Mouse (Mus musculus) induced T-regulatory cell, adult 2 months (primary cell): ENCODE measurements around the gene Pard3.
A peak's percentile ranks its signal among the peaks of the same experiment; 100 is the strongest.
"Not testable (repeated sequence)": the region's sequence is repeated elsewhere in the genome, so short reads cannot be mapped to it uniquely, and the experiment has no call there.

Experiments
- DNase-seq: peaks from one replicate; pipeline ENCODE4 v3.0.0-alpha.2; 2012; ENCODE audit warnings: low read depth

Pard3 gene

DNA sequence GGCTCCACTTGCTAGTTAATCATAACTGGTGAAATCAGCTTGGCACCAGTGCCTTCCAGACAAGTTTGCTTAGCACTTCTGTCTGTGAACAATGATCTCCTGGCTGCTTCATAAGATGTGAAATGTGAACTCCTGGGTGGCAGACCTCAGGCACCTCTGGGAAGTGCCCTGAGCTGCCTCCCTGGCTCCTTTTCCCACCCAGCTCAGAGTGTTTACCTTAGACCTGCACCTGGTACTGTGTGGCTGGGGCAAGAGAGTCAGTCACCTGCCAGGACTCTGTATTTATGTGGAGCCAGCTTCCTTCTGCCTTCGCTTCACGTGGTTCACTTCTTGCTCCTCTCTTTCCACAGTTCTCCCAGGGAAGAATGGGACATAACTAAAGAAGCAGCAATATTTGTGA lies 77.3 kb downstream of the Pard3 start:
- DNase-seq = no peak

DNA sequence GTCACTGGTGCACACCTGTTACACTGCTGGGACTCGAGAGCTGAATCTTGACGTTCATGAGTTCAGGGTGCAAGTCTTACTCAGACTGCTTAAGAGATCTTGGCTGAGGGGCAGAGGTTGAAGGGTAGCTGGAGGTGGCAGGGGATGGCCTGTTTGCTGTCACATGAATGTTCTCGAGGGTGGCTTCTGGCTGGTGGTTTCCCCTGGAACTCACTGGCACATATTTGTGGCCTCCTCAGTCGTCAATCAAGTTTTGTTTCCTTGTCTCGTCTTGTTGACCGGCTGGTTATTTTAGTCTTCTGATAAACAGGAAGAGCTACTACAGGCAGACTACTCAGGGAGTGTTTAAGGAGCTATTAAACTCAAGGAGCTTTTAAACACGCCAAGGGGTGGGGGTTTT lies 79.9 kb downstream of the Pard3 start:
- no peak for DNase-seq

DNA sequence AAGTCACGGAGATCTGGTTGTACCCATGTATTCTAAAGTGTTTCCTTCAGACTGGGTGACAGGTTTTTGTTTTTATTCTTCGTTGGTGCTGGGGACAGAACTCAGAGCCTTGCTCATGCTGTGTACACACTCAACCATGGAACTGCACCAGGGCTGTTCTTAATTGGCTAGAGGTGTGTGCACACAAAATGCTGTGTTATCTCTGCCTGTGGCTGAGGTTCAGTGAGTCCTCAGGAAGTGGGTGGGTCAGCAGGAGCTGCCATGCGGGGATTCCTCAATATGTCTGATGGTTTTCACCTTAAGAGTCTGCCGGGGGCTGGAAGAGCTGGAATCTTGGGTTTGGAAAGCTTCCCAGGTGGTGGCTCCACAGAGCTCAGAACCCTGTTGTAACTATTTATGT lies 80.9 kb downstream of the Pard3 start:
- DNase-seq = no peak

DNA sequence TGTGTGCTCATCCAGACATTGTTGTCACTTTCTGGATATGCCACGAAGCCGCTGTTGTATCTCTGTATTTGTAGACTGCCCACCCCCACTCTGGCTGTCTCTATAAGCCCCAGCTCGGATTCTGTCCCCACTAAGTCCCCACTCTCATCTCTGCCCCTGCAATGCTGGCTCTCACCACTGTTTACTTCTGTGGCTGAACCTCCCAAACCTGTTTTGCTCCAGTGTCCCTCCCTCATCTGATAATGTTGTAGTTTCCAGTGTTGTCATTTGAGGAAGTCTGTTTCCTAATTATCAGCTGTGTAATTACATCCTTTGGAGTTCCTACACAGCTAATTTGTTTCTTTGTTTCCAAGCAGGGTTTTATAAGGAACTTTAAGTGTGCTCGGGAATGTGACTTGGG lies 81.4 kb downstream of the Pard3 start:
- no peak for DNase-seq

DNA sequence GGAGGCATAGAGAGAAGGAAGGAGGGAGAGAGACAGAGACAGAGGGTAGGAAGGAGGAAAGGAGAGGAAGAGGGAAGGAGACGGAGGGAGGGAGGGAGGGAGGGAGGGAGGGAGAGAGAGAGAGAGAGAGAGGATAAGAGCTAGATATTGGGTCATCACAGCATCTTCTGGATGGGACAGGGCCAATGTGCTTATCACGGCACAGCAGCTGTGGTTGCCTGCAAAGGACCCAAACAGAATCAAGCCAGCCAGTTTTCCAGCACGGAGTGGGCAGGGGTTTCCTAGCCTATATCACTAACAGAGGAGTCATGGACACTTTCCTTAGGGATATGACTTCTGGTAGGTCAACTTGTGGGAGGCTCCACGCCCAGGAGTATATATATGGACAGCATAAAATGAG lies 82.4 kb downstream of the Pard3 start:
- DNase-seq = no peak

DNA sequence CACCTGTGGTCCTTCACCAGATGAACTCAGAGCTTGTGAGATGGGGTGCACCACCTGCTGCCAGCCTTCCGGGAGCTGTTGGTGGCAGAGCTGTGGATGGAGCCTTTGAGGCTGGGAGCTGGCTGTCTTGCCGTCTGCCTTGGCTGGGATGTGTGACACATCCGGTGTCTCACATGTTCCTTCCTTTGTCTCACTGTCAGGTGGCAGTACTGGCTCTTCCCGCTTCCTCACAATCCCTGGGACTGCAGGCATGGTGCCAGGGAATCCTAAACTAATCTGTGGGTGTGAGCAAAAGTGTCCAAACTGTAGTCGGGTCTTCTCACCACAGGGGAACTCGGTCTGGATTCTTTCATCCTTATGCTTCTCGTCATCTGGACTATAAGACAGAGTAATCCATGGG lies 85.1 kb downstream of the Pard3 start:
- no peak for DNase-seq

DNA sequence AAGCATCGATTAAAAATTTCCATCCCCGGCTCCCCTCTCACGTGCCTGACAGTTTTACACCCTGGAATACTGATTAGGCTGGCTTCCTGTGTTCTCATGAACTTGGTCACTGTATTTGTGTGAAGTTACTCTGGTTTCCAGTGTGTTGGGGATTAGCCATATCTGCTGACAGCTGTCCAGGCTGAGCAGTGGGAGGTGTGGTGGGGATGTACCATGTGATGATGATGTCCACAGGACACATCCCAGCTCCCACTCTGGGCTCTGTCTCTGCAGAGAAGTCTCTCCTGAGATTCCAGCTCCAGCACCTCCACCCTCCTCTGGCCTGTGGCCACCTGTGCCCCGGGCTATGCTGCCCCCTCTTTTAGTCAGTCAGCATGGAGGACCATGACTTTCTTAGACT lies 87.0 kb downstream of the Pard3 start:
- DNase-seq = no peak

DNA sequence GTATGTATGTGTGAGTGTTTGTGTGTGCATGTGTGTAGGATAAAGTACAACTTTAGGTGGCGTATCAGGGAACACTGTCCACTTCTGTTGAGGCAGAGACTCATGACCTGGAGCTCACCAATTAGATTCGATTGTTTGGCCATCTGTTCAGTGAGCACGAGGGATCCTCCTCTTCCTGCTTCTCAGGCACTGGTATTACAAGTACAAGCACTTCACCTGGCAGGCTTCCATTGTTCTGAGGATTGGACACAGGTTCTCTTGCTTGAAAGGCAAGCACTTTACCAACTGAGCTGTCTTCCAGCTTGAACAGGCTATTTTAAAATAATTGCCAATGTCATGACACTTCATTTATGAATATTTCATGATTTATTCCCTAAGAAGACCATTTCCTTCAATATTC lies 88.0 kb downstream of the Pard3 start:
- no peak for DNase-seq

DNA sequence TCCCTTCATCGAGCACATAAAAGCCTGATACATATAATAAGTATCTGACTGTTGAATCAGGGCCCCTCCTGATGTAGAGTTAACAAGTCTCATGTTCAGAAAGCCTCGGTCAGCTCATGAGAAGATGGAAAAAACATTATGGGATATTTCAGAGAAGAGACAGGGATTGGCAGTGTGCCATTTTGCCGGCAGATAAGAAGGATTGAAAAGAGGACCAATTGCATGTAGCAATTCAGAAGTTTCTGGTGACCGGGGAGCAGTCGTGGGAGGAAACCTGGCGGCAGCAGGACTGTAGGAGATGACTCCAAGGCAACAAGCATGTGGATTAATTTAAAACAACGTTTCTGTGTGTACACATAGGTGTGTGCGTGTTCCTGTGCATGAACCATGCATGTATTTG lies 93.4 kb downstream of the Pard3 start:
- no peak for DNase-seq

DNA sequence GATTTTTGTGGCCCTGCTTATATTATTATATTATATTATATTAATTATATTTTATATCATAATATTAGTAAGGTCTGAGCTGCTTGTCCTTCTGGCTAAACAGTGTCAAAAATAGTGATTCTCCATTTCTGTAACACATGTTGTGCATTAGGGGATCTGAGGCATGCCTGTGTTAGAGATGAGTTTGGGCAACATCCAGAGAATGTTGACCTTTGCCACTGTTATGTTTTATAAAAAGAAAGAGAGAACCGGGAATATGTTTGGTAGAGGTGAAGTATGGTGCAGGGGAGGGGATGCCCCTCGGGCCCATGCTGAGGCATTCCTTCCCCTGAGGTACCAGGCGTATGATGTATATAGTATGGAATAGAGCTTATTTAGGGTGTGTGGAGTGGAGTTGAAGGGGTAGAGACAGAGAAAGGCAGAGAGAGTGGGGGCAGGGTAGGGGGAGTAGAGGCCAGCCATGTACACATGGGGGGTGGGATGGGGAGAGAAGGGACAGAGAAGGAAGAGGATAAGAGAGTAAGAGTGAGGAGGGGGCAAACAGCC lies 95.8 kb downstream of the Pard3 start:
- no peak for DNase-seq

DNA sequence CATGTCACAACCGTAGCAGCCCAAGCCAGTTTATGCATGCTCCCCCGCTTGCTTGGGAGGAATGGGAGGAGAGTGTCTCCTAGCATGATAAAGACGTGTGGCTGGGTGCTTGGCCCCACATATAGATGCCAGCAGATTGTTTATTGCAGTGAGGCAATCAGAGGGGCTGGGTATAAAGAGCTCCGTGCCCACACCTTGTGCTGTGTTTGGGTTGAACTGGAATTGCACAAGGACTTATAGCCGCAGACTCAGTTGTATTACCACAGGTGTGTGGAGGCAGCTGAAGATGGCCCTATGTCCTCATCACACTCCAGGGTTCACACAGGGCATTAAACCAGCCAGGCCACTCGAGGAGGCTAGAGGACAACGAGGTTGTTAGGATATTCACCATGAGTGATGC lies 98.2 kb downstream of the Pard3 start:
- DNase-seq = no peak

DNA sequence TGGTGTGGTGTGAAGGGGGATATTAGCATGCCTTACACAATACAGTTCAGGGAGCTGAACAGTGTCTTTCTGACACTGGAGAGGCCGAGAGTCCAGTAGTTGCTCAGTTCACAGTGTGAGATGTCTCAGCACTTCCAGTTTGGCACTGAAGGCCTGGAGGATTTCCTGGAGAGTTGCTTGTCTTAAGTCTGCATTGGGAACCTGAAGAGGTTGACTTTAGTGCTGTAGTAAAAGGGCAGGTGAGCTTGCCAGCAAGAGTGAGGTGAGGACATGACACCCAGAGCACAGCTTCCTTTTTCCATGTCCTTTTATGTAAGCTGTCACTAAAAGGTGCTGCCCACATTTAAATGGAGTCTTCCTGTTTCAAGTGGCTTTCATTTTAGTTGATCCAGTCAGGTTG lies 99.1 kb downstream of the Pard3 start:
- DNase-seq = no peak

DNA sequence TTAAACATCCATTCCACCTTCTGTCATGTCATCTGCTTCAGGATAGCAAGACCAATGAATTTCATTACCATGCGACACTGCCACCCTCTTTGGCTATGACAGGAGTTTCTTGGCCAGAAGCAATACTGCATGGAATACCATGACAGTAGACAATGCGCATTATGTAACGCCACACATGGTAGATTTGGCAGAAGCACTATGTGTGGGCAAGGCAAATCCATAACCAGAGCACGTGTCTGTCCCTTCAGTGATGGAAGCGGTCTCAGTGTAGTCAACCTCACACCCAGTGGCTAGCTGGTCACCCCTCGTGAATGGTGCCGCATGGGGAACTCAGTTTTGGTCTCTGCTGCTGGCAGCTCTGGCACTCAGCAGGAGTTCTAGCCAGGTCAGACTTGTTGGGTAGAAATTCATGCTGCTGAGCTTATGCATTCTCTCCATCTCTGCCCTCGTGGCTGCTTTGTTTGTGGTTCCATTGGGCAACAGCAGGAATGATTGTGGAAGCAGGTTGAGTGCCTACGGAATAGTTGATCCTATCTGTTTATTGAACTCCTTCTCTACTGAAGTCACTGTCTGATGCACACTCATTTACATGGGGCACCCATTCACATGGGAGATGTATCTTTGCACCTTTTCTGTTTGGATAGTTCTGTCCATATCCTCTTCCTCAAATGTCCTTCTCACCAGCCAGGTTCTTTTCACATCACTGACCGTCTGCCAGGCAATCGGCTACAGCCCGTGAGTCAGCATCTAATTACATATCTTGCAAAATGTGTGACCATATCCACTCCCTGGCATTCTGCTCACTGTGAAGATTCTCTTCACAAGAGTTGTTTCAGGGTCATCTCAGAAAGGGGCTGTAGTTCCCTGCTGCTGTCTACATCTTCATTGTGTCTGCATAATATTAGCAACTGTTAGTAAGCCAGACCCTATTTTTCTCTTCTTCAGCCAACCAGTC lies 100.9 kb downstream of the Pard3 start:
- no peak for DNase-seq

DNA sequence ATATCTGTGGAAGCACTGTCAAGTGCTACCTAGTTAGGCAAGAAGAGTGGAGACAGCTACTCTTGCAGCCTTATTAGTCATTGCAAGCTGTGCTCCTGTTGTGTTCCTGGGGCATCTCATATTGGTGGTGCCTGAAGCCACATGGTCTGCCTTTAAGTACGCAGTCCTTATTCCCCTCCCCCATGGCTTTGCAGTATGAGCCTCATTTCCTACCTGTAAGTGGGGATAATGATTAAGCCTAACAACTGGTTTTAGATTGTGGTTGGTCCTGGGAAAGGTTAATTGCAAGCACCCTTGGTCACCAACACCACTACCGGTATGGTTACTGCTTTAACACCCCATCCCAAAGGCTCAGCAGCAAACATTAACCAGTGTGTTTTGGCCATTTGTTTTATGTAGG lies 104.8 kb downstream of the Pard3 start:
- DNase-seq = no peak

DNA sequence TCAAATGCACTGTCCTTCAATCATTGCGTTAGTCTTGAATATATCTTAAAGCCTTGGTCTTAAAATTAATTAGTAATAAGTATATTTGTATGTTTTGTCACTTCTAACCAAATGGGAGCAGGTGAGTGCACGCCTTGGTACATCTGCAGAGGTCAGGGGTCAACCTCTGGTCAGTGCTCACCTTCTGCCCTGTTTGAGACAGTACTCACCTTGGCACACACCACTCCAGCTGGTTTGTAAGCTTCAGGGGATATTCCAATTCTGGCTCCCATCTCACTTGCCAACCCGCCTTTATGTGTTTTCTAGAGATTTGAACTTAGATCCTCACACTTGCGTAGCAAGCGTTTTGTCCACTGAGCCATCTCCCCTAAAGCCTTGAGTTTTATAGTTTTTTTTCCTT lies 105.7 kb downstream of the Pard3 start:
- no peak for DNase-seq

DNA sequence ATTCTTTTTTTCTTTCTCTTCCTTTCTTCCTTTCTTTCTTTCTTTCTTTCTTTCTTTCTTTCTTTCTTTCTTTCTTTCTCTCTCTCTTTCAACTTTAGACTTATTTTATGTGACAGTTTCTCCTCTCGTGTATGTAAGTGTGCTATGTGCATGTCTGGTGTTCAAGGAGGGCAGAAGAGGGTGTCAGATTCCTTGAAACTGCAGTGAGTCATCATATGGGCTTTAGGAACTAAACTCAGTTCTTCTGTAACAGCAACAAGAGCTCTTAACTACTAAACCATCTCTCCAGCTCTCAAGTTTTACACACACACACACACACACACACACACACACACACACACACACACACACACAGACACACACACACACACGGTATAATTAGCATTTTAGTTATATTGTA lies 106.7 kb downstream of the Pard3 start:
- DNase-seq = not testable (repeated sequence)

DNA sequence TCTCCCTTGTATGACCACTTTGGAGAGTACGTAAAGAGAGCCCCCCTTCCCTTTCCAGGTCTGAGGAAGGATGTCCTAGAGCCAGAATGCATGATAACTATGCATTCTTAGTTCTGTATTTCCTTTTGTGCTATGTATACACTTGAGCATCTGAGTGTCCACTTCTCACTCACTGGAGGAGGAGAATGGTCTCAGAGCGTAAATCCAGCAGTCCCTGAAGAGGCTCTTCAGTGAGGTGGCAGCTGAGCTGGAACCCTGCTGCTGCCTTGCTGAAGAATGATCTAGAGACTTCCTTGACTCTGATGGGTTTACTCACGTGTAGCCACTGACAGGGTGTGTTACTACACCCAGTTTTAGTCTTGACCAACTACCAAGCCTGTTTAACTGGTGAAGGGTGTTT lies 107.2 kb downstream of the Pard3 start:
- DNase-seq = no peak

DNA sequence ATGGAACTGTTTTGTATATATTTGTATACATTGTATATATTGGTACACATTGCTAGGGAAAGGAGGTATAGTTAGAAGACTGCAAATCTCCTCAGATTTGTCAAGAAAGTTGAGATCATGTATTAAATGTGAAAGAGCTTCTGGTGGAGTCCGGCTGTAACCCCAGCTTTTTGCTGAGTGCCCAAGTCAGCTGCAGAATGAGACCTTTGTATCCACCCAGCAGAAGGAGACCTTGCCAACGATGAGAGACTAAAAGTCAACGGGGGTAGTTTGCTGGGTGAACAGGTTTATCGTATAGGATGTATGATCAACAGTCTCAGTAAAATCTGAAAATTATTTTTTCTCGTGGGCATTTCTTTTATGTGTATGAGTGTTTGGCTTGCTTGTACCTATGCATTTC lies 109.8 kb downstream of the Pard3 start:
- DNase-seq = no peak

DNA sequence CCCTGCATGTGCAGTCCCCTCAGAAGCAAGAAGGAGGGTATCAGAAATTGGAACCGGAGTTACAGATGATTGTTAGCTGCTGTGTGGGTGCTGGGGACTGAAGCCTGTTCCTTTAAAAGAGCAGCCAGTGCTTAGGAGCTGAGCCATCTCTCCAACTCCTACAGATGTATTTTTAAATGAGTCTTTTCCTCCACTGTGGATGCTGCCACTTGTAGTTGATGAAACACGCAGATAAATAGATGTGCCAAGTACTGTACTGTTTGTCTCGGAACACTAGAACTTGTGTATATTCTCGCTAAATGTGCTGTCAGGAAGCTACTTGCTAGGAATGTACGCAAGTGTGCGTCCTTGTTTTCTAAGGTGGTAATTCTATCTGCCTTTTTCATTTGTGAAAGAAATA lies 110.7 kb downstream of the Pard3 start:
- DNase-seq = no peak

DNA sequence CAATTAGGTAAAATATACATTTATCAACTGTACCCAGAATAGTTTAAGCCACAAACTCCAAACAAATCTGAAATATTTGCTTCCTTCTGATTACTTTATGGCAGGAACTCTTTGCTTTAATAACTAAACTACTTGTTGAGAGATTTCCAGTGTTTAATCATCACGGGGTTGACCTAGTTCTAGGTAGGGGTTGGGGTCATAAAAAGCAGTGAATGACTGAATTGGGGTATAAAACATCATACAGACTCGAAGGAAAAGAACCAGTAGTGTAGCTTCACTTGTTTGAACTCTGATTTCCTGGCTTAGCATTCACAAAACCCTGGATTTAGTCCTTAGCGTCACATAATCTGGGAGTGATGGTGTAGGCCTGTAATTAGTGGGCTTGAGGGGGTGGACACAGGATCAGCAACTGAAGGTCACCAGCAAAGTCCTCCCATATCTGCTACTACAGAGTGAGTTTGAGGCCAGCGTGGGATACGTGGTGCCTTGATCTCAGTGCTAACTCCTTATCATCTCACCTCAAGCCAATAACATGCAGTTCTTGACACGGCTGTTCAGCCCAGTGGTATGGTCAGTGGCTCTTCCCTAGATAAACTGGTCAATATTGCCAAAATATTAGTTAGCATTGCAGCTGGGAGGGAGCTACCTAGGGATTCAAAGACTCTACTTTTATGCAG lies 111.6 kb downstream of the Pard3 start:
- no peak for DNase-seq

DNA sequence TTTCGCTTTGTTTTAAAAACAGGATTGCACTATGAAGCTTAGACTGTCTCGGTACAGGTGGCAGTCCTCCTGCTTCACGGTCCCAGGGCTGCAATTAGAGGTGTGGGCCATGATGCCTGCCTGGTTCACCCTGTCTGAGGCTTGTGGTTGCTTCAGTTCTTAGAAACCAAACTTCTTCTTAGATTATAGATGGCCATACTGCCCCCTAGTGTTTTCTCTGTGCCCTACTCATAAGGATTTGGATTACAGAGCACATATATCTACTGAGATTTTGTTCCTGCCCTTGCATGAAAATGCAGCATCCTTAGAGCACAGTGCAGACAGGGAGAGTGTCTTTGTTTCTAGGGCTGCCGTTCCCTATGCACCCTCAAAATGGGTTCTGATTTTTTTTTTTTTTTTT lies 114.9 kb downstream of the Pard3 start:
- DNase-seq = peak; percentile 72

DNA sequence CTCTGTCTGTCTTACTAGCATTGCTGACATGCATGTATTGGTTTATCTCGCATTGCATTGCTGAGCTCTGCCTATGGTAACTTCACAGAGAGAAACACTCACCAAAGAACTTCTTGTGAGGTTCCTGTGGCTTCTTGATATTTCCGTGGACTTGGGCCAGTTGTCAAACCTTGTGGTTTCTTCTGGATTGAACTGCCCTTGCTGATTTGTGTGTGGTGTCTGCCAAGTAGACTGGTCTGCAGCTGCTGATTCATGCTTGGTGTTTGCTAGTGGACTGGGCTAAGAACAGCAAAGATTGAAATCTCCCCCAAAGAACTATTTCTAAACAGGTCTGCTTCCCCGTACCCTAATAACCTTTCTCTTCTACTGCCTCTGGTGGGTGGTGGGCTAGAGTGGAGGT lies 117.6 kb downstream of the Pard3 start:
- DNase-seq = no peak

DNA sequence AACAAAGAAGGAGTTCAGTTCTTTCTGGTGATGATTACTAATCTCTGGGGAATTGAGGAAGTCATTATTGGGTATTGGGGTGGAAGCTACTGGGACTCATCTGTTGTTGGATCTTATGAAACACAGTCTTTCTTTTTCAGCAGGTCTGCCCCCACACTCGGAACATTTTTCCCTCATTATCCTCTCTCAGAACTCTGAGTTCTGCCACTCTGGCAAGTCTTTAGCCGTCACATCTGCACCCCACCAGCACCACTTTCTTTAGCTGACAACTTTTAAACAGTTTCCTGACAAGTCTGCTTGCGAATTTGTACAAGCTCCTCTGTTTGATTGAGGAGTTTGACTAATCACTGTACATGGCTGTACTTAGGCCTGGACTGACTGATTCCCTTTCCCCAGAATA lies 118.4 kb downstream of the Pard3 start:
- DNase-seq = no peak
